Mouse (Mus musculus) myocyte (in vitro differentiated cells): ENCODE measurements around the gene Praf2.

Experiments
- POLR2A ChIP-seq: IDR thresholded peaks from one replicate; pipeline ENCODE4 v1.6.1; 2011; ENCODE audit warnings: low read depth, mild to moderate bottlenecking, control low read depth, moderate library complexity; ENCODE audit not compliant: insufficient read length
- TCF3 ChIP-seq: IDR thresholded peaks from one replicate; pipeline ENCODE4 v1.6.1; 2011; ENCODE audit warnings: low read depth, control low read depth; ENCODE audit not compliant: insufficient read length

- no peak for TF ChIP-seq TCF3
- TF ChIP-seq POLR2A, result no peak
These were observed 11.3 kb downstream of the Praf2 start for GRCm38 (mm10) chrX:7739336-7740081.
